Mouse (Mus musculus) limb, embryonic 12.5 days (tissue): Measurements from ENCODE around the gene Sdf2l1. TPM values are rescaled to one million over a fixed set of nuclear protein-coding genes. Genes with fewer than 3 reads are reported as not detected.
A peak's percentile ranks its signal among the peaks of the same experiment; 100 is the strongest.

Experiments used
- ATAC-seq: fragments of 200-750 bp; cut with Nextera tagmentation; 2 replicates; pipeline ENCODE4 v1.8.0; 2017; ENCODE audit warnings: low read depth, moderate TSS enrichment; ENCODE audit not compliant: insufficient number of reproducible peaks, insufficient read depth, low FRiP score, low TSS enrichment
- H3K27ac ChIP-seq: fragments of 300-500 bp; sonication (generic); 2 replicates; pipeline ENCODE4 v1.5.1; 2016; ENCODE audit warnings: mild to moderate bottlenecking, moderate library complexity
- H3K27me3 ChIP-seq: fragments of 300-500 bp; sonication (generic); 2 replicates; pipeline ENCODE4 v1.6.1; 2016; ENCODE audit warnings: mild to moderate bottlenecking, moderate library complexity
- H3K36me3 ChIP-seq: fragments of 300-500 bp; sonication (generic); 2 replicates; pipeline ENCODE4 v1.6.1; 2016; ENCODE audit warnings: mild to moderate bottlenecking, moderate library complexity
- H3K4me1 ChIP-seq: fragments of 300-500 bp; sonication (generic); replicated peaks from 2 replicates; pipeline ENCODE4 v1.6.1; 2016
- H3K4me2 ChIP-seq: fragments of 300-500 bp; sonication (generic); 2 replicates; pipeline ENCODE4 v1.6.1; 2016; ENCODE audit warnings: mild to moderate bottlenecking, moderate library complexity
- H3K4me3 ChIP-seq: fragments of 300-500 bp; sonication (generic); replicated peaks from 2 replicates; pipeline ENCODE4 v1.5.1; 2016; ENCODE audit warnings: mild to moderate bottlenecking
- H3K9ac ChIP-seq: fragments of 300-500 bp; sonication (generic); replicated peaks from 2 replicates; pipeline ENCODE4 v1.6.1; 2016; ENCODE audit warnings: mild to moderate bottlenecking, moderate library complexity
- H3K9me3 ChIP-seq: fragments of 300-500 bp; sonication (generic); 2 replicates; pipeline ENCODE4 v1.6.1; 2016; ENCODE audit warnings: mild to moderate bottlenecking, moderate library complexity
- WGBS: fragments of 180-500 bp; shearing (Covaris S2); methylation state at CpG from one replicate; pipeline ENCODE4 v1.1.7; 2016; 5-methylcytosine and 5-hydroxymethylcytosine counted together
- microRNA counts: library from miRNA; unstranded; fragments of <30 nt; microRNA quantifications from one replicate; lab custom pipeline; 2017
- microRNA-seq: library from miRNA; unstranded; fragments of <30 nt; microRNA quantifications from one replicate; pipeline ENCODE4, GENCODE M21; 2017
- polyA plus RNA-seq: library from polyadenylated mRNA; unstranded; fragments of >200 nt; fragmentation: Nextera tagmentation; extraction: Ambion mirVana; gene quantifications from 2 replicates; pipeline ENCODE4 v1.2.1, GENCODE M21; 2016

Gene Sdf2l1
- polyA plus RNA-seq, 1 experiment from 2014 or later, result 54.8 TPM

DNA sequence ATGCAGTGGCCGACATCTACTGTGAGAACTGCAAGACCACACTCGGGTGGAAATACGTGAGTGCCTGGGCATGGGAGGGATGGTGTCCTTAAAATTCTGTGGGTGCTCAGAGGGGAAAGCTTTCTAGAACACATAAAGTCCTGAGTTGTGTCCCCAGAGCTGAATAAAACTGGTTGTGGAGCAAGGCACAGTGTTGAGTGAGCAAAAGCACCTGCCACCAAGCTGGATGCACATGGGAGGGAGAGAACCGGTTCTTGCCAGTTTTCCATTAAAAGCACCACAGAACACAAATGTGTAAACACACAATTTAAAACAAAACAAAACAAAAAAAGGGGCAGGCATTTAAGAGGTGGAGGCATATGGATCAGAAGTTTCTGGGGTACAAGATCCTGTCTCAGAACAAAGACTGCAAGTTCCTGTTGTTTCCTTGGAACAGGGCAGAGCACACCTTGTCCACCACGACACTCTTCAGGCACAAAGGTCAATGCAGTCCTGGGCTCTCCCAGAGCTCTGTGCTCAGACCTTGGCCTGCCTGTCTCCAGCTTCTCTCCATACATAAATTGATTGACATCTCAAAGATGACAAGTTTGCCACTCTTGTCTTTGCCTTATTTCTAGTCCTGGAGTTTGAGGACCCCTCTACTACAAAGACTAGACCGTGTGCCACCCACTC is 49.9 kb downstream of the Sdf2l1 start:
- H3K36me3 ChIP-seq, result peaks cover 96% of the 10 kb centered on the region
- WGBS, result 88% methylated on average over 6 of the region's 6 CpGs
- ATAC-seq, result no peak

More for the DNA sequence above, 49.9 kb downstream of the Sdf2l1 start:
- Histone ChIP-seq H3K9me3 (no peaks in the 10 kb centered on the region), H3K9ac (no peak overlapping the region), H3K27me3 (no peaks in the 10 kb centered on the region), H3K4me2 (no peak overlapping the region), H3K4me1 (no peaks in the 10 kb centered on the region), H3K4me3 (no peak overlapping the region), H3K27ac (no peak overlapping the region)

MicroRNA genes within 50 kb of the gene (microRNA counts, 519-probe panel; counts per million panel counts)
- 6,678 counts per million, percentile 80 among the panel's probes with 10 or more counts for microRNA mmu-miR-130b (lab: Ali Mortazavi, UCI)
- microRNA mmu-miR-301b (lab: Ali Mortazavi, UCI), result 5,595 counts per million, percentile 59 among the panel's probes with 10 or more counts

Small RNAs within 50 kb of the gene (microRNA-seq; reads per million reads assigned to microRNA genes)
- 8,562 reads per million, percentile 94 among the genes with 10 or more reads in this experiment for gene Mir130b
- 176 reads per million, percentile 59 among the genes with 10 or more reads in this experiment for gene Mir301b

Other genes with a start within 250 kb of the Sdf2l1 start
- 40.5 and 41.9 TPM in 2 replicates for gene Ppm1f, start 235.9 kb downstream of the Sdf2l1 start, polyA plus RNA-seq
- gene Mapk1, start 149.0 kb downstream of the Sdf2l1 start, polyA plus RNA-seq, result 142 and 144 TPM in 2 replicates
- gene Ypel1, start 62.7 kb downstream of the Sdf2l1 start, polyA plus RNA-seq, result 83.2 and 85.9 TPM in 2 replicates
- 149 and 158 TPM in 2 replicates for gene Ppil2, start 21.1 kb downstream of the Sdf2l1 start, polyA plus RNA-seq
- 109 and 113 TPM in 2 replicates for gene 2610318N02Rik, start 7.2 kb downstream of the Sdf2l1 start, polyA plus RNA-seq
- gene Ydjc, start 12.2 kb upstream of the Sdf2l1 start, polyA plus RNA-seq, result 5.1 and 6.2 TPM in 2 replicates
- 0.40 and 0.54 TPM in 2 replicates for gene Ccdc116, start 14.8 kb upstream of the Sdf2l1 start, polyA plus RNA-seq
- gene Ube2l3, start 70.3 kb upstream of the Sdf2l1 start, polyA plus RNA-seq, result 362 and 368 TPM in 2 replicates
- 0.74 and 0.85 TPM in 2 replicates for gene Rimbp3, start 76.2 kb upstream of the Sdf2l1 start, polyA plus RNA-seq
- 13.7 TPM in 2 replicates for gene Hic2, start 101.2 kb upstream of the Sdf2l1 start, polyA plus RNA-seq
- 13.8 and 16.5 TPM in 2 replicates for gene Tmem191c, start 143.7 kb upstream of the Sdf2l1 start, polyA plus RNA-seq
- gene Serpind1, start 199.0 kb upstream of the Sdf2l1 start, polyA plus RNA-seq, result 0.29 and 0.54 TPM in 2 replicates